Mouse (Mus musculus): ENCODE data around the gene Gm9745. TPM values are rescaled to one million over a fixed set of nuclear protein-coding genes. Genes with fewer than 3 reads are reported as not detected.

The Gm9745 gene
- not detected in 2 replicates for polyA plus RNA-seq (2012; rRNA removed)

DNA sequence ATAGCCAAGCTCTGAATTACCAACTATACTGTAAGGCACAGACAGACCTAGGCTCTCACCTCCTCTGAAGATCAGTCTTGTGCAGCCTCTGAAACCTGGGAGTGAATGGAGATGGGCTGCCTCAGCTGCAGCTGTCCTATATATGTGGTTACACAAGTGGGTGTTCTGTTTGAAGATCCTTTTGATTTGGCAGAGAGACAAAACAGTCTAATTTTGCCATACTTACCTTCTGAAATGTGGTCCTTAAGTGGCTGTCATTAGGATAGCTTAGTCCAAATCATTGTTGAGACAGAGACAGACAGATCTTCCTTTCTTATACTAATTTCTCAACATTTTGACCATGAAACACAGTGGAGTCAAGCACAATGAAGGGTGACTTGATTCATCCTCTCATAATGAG, at the start of gene Gm9745:
Gene Gm9745, minus strand, starts transcription at position 101 of the 400 bp plus-strand sequence.

DNA sequence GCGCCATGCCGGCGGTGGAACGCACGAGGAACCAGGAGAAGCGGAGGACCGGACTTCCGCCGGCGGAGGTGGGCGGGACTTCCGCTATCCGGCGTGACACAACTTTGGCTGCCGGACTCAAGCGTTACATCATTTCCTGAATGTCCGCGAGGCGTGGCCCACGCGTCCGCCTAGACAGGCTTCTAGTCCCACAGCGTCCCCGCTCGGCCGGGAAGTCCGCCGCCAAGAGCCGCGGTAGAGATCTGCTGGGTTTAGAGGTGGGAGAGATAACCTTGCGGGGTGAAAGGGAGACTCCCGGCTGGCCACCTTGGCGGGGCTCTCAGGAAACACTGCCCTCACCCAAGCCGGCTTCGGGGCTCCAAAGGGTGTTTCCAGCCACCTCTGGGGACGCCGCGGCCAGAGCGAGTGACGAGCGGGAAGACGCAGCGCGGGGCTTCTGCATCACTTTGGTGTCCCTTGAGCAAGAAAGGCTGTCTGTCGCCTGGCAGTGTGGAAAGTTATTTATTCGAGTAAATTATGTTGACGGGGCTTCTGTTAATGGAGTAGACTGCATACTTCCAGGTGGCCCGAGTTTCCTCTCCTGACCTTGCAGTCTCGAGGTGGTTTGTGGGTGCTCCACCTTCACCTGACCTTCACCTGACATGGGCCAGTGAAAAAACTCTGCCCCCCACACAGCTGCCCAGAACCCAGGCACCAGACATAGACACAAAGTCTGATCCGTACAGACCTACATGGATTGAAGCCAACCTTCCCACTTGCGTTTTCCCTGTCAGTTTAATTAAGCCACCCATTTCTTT, 48.2 kb upstream of the Gm9745 start, which contains the start of gene Gtpbp4:
Gene Gtpbp4, minus strand, starts transcription at position 94 of the 797 bp plus-strand sequence.

GRCm38 (mm10) chr13:8952563-8952962, 4.5 kb upstream of the Gm9745 start, which contains the start of gene Idi2:
Gene Idi2, plus strand, starts transcription at chr13:8952863.

Other genes starting within 250 kb of the Gm9745 start
- gene Wdr37, start 76.3 kb downstream of the Gm9745 start, polyA plus RNA-seq (2012; rRNA removed): 4.3 and 6.8 TPM in 2 replicates
- 9.8 and 13.1 TPM in 2 replicates for gene Idi1, start 62.7 kb downstream of the Gm9745 start, polyA plus RNA-seq (2012; rRNA removed)
- not detected in 2 replicates for gene Idi2, start 4.6 kb upstream of the Gm9745 start, polyA plus RNA-seq (2012; rRNA removed)
- gene Gtpbp4, start 47.9 kb upstream of the Gm9745 start, polyA plus RNA-seq (2012; rRNA removed): 3.5 and 4.1 TPM in 2 replicates
- 19.4 and 21.5 TPM in 2 replicates for gene Larp4b, start 145.7 kb upstream of the Gm9745 start, polyA plus RNA-seq (2012; rRNA removed)

Data from colon, adult 2 months (tissue).